Mouse (Mus musculus): ENCODE measurements around the gene Gm20388. TPM values are rescaled to one million over a fixed set of nuclear protein-coding genes. Genes with fewer than 3 reads are reported as not detected.

Gene Gm20388
- polyA plus RNA-seq, 1 experiment, result 0.36 TPM

DNA sequence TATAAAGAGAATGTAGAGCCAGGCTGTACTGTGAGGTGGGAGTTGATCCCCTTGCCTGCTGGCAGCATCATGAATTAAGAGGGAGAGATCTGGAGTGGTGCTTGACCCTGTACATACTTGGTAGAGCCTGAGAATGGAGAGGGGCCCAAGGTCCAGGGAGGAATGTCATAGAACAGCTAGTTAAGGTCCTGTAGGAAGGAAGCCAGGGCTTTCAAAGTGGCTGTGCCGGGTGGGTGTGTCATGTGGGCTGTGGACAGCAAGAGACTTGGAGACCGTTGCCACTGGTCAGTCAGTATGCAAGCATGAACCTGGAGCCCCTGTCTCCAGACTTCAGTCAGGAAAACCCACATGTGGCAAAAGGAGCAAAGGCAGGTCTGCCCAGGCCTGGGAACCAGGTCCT is 2414.6 kb downstream of the Gm20388 start:
- H3K9me3 ChIP-seq (ENCODE audit: control insufficient read depth, low read length), result no peaks in the 10 kb centered on the region
- H3K27me3 ChIP-seq (ENCODE audit: control insufficient read depth), result no peaks in the 10 kb centered on the region
- peak overlapping the region; percentile 18 for H3K4me3 ChIP-seq (replicated peaks)
- H3K36me3 ChIP-seq (ENCODE audit: control insufficient read depth), result peaks cover 99% of the 10 kb centered on the region
- no peak for TF ChIP-seq TAL1 (IDR thresholded peaks at IDR 0.05; ENCODE audit: low read length)
- no peak for TF ChIP-seq GATA1 (IDR thresholded peaks at IDR 0.05; ENCODE audit: low read length)
- peaks cover 100% of the 10 kb centered on the region for H3K4me1 ChIP-seq (ENCODE audit: control insufficient read depth)

DNA sequence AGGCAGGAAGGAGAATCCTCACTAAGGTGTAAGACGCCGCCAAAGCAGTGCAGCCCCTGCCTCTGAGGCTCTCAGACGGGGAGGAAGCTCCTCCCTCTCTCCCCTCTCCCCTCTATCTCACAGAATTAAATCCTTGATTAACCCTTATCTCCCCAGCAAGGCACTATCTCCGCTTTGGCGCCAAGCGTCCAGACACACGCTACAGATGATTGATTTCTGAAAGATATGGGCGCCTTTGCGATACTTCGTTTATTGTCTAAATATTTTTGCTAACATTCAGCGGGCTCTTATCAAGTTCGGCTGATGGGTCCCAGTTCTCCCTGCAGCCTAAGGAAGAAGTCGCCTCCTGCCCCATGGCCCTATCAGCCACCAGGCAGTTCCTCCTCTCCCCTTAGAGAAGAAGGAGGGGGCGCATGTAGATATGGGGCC is 2415.5 kb downstream of the Gm20388 start:
- Histone ChIP-seq H3K36me3 (ENCODE audit: control insufficient read depth) (peaks cover 99% of the 10 kb centered on the region), H3K4me3 (replicated peaks) (peak overlapping the region; percentile 6), H3K27me3 (ENCODE audit: control insufficient read depth) (no peaks in the 10 kb centered on the region), H3K4me1 (ENCODE audit: control insufficient read depth) (peaks cover 100% of the 10 kb centered on the region), H3K9me3 (ENCODE audit: control insufficient read depth, low read length) (no peaks in the 10 kb centered on the region)
- TF ChIP-seq GATA1 (IDR thresholded peaks at IDR 0.05; ENCODE audit: low read length) (peak; percentile 55; the same call in 1 of the 2 replicates), TAL1 (IDR thresholded peaks at IDR 0.05; ENCODE audit: low read length) (no peak)

DNA sequence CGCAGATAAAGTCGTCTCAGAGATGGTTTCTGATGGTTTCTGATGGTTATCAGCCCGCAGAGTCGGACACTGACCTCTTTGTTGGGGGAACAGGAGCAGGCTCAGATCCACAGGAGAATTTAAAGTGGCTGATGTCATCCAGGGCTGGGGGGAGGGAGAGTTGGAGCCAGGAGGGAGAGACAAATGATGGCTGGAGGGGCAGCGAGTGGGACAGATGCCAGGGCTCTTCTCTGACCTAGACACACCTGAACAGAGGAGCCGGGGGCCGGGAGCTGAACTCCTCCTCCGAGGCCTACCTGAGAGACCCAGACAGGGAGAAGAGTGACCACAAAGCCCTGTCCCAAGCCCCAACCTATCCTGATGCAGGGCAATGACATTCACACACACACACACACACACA is 2418.4 kb downstream of the Gm20388 start:
- H3K9me3 ChIP-seq (ENCODE audit: control insufficient read depth, low read length), result peaks cover 11% of the 10 kb centered on the region
- TF ChIP-seq TAL1 (IDR thresholded peaks at IDR 0.05; ENCODE audit: low read length), result no peak
- no peak for TF ChIP-seq GATA1 (IDR thresholded peaks at IDR 0.05; ENCODE audit: low read length)
- peak overlapping the region; percentile 39 for H3K4me3 ChIP-seq (replicated peaks)
- no peaks in the 10 kb centered on the region; the same call in 1 of the 2 replicates for H3K27me3 ChIP-seq (ENCODE audit: control insufficient read depth)
- peaks cover 99% of the 10 kb centered on the region for H3K36me3 ChIP-seq (ENCODE audit: control insufficient read depth)
- H3K4me1 ChIP-seq (ENCODE audit: control insufficient read depth), result peaks cover 93% of the 10 kb centered on the region

DNA sequence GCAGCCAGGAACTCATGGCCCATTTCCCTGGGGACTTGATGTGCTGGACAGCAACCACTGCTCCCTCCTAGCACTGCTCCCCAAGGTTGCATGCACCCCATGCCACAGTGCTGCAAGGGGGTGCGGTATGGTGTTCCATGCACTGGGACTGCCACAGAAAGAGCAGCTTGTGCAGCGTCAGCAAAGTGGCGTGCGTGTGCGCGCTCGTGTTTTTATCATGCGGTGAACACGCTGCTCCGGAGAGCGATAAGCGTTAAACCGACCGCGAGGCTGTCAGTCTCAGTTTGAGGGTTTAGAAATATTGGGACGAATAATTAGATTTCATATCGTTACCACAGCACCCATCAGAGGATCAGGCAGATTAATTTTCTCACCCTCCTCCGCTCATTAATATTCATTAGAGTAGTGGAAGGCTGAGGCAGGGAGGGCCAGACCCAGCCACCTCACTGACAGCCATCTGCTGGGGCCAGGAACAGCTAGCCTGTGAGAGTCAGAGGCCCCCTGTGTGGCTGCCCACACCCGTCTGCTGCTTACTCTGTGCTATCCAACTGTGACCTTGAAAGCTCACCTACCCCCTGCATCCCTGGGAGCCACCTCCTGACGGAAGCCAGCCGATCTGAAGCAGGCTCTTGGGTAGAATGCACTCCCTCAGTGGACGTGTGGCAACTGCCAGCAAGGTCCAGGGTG is 2419.1 kb downstream of the Gm20388 start:
- peak overlapping the region; percentile 39 for H3K4me3 ChIP-seq (replicated peaks)
- H3K9me3 ChIP-seq (ENCODE audit: control insufficient read depth, low read length), result peaks cover 17% of the 10 kb centered on the region
- peak; percentile 61 for TF ChIP-seq GATA1 (IDR thresholded peaks at IDR 0.05; ENCODE audit: low read length)
- no peak for TF ChIP-seq TAL1 (IDR thresholded peaks at IDR 0.05; ENCODE audit: low read length)
- peaks cover 89% of the 10 kb centered on the region for H3K4me1 ChIP-seq (ENCODE audit: control insufficient read depth)
- H3K36me3 ChIP-seq (ENCODE audit: control insufficient read depth), result peaks cover 99% of the 10 kb centered on the region
- H3K27me3 ChIP-seq (ENCODE audit: control insufficient read depth), result peaks cover 5% of the 10 kb centered on the region; the same call in 1 of the 2 replicates

DNA sequence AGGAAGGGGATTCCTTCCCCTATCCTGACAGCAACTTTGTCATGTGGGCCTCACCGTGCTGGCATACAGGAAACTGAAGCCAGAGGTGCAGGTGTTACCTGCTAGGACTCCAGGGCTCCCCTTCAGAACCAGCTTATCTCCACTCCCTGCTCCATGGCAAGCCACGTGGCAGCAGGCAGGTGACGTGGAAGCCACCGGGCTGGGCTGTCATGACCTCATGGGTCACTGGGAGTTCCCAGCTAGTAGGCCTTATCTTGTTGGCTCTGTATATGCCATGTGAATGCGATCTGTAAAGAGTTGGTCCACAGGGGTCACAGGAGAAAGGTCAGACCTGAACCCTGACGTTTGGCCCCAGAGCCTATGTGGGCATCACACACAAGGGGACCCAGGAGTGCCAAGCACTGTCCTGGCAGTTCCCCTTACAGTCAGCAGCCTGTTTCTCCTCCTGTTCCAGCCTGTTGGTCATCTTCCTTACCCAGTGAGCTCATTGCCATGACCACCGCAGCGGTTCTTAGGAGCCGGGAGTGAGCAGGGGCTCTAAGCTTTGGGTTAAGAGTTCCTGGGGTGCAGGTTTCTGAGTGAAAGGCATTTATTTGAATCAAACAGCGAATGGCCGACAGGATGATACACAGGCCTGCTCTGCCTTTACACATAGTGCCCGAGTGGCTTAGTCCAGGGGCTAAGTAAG is 2419.9 kb downstream of the Gm20388 start:
- peaks cover 14% of the 10 kb centered on the region; the same call in 1 of the 2 replicates for H3K27me3 ChIP-seq (ENCODE audit: control insufficient read depth)
- TF ChIP-seq GATA1 (IDR thresholded peaks at IDR 0.05; ENCODE audit: low read length) (peak; percentile 83), TAL1 (IDR thresholded peaks at IDR 0.05; ENCODE audit: low read length) (no peak)
- peaks cover 26% of the 10 kb centered on the region for H3K9me3 ChIP-seq (ENCODE audit: control insufficient read depth, low read length)
- H3K4me3 ChIP-seq (replicated peaks), result peak overlapping the region; percentile 39
- H3K36me3 ChIP-seq (ENCODE audit: control insufficient read depth), result peaks cover 99% of the 10 kb centered on the region
- H3K4me1 ChIP-seq (ENCODE audit: control insufficient read depth), result peaks cover 82% of the 10 kb centered on the region

DNA sequence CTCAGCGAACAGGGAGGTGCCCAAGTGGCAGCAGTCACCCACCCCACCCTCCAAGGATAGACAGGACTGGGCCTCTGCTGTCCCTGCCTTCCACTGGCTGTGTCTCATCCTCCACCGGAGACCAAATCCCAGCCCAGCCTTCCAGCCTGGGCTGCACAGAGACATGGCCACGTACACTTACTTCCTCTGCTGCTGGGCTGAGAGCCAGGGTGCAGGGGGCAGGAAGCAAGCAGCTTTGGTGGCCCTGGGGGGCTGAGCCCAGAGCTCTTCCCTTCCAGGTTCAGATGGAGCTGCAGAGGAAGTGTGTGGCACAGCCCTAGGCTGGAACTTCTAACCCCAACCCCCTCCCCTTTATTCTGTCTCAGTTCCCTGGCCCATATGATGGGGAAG is 2420.5 kb downstream of the Gm20388 start:
- no peak overlapping the region for H3K4me3 ChIP-seq (replicated peaks)
- H3K36me3 ChIP-seq (ENCODE audit: control insufficient read depth), result peaks cover 99% of the 10 kb centered on the region
- no peak for TF ChIP-seq GATA1 (IDR thresholded peaks at IDR 0.05; ENCODE audit: low read length)
- TF ChIP-seq TAL1 (IDR thresholded peaks at IDR 0.05; ENCODE audit: low read length), result no peak

DNA sequence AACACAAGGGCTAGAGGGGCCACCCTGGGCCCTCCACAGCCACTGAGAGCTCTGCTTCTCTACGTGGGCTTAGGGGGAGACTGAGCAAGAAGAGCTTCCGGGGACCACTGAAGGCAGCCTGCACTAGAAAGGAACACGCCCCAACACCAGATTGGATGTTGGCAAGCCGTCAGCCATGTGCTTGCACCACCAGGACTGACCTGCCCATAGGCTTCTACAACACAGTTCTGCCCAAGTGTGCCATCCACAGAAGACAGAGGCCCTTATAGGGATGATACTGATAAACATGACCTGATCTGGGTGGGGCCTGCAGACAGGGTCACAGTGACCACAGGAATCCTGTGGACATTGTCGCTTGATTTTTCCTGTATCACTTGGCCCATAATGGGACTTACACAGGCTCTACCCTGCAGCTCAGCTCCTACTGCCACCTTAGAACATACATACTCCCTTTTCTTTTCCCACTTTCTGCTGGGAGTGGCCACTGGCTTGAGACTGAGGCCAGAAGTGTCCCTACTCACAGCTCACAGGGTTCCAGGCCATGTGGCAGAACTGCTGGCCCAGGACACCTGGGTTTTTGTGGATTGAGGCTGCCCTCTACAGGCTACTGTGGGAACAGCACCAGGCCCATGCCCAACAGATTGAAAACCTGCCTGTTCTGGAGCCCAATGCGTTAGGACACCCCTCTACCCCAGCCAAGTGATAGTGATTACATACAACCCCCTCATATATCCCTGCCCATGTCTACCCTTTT is 2422.3 kb downstream of the Gm20388 start:
- peaks cover 70% of the 10 kb centered on the region for H3K4me1 ChIP-seq (ENCODE audit: control insufficient read depth)
- H3K36me3 ChIP-seq (ENCODE audit: control insufficient read depth), result peaks cover 99% of the 10 kb centered on the region
- peaks cover 26% of the 10 kb centered on the region; the same call in 1 of the 2 replicates for H3K27me3 ChIP-seq (ENCODE audit: control insufficient read depth)
- TF ChIP-seq TAL1 (IDR thresholded peaks at IDR 0.05; ENCODE audit: low read length) (no peak), GATA1 (IDR thresholded peaks at IDR 0.05; ENCODE audit: low read length) (no peak)
- peaks cover 50% of the 10 kb centered on the region for H3K9me3 ChIP-seq (ENCODE audit: control insufficient read depth, low read length)
- H3K4me3 ChIP-seq (replicated peaks), result no peak overlapping the region

More for the DNA sequence above, 2420.5 kb downstream of the Gm20388 start:
- Histone ChIP-seq H3K9me3 (ENCODE audit: control insufficient read depth, low read length) (peaks cover 32% of the 10 kb centered on the region), H3K4me1 (ENCODE audit: control insufficient read depth) (peaks cover 78% of the 10 kb centered on the region), H3K27me3 (ENCODE audit: control insufficient read depth) (peaks cover 19% of the 10 kb centered on the region; the same call in 1 of the 2 replicates)

DNA sequence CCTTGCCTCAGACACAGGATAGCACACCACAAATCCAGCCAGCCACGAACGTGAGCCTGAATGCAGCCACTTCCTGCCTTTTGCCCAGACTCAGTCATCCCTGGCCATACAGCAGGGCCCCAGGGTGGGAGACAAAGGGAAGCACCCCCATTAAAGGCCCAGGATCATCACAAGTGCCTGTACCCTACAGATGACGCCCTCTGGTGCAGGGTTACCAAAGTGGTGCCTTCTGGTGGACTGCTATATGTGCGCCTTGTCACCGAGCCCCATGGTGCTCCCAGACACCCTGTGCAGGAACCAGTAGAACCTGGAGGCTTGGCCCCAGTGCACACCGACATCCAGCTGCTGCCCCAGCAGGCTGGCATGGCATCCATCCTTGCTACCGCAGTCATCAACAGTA is 2422.9 kb downstream of the Gm20388 start:
- H3K4me1 ChIP-seq (ENCODE audit: control insufficient read depth), result peaks cover 70% of the 10 kb centered on the region
- H3K4me3 ChIP-seq (replicated peaks), result no peak overlapping the region
- H3K9me3 ChIP-seq (ENCODE audit: control insufficient read depth, low read length), result peaks cover 56% of the 10 kb centered on the region
- peaks cover 26% of the 10 kb centered on the region; the same call in 1 of the 2 replicates for H3K27me3 ChIP-seq (ENCODE audit: control insufficient read depth)
- TF ChIP-seq TAL1 (IDR thresholded peaks at IDR 0.05; ENCODE audit: low read length) (no peak), GATA1 (IDR thresholded peaks at IDR 0.05; ENCODE audit: low read length) (no peak)
- H3K36me3 ChIP-seq (ENCODE audit: control insufficient read depth), result peaks cover 99% of the 10 kb centered on the region

Measured in erythroblast, embryonic 14.5 days (primary cell).